Mouse (Mus musculus): ENCODE data around the gene Plppr1. TPM values are rescaled to one million over a fixed set of nuclear protein-coding genes. Genes with fewer than 3 reads are reported as not detected.
"Not testable (repeated sequence)": the region's sequence is repeated elsewhere in the genome, so short reads cannot be mapped to it uniquely, and the experiment has no call there.

Plppr1 gene
- total RNA-seq, 2 experiments from 2014 or later = not detected

DNA sequence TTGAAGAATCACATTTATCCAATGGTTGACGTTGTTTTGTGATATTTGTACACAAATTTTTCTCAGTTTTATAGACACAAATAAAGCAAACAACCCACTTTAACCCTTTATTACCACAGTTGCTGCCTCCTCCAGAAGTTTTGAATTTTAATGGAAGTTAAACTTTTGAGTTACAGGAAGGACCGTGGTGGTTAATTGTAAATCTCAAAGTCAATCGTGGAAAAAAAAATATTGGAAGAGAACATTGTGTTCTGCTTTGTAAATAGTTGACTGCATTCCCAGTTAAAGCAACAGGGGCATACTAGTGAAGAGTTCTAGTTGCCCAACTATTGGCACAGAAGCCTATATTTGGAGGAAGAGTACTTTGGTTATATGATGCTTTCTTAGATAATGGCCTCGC lies 278.9 kb downstream of the Plppr1 start:
- not testable (repeated sequence) for ATAC-seq (replicated peaks; ENCODE audit: low FRiP score, low TSS enrichment, poor library complexity, severe bottlenecking)

DNA sequence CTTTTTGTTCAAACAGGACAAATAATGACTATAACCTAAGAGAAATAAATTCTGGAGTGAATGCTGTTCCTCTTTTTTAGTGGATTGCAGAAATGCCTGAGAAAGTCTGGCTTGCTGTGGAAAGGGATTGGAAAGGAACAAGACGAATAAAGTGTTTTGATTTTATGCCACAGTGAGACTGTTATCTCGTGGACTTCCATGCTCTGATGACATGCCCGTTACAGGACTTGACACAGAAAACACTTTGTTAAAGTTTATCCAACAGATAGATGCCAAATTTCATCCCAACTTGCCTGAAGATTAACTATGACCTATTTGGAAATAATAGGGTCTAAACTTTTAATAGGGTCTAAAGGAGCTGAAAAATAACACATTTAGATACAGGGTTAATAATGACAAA lies 281.0 kb downstream of the Plppr1 start:
- ATAC-seq (replicated peaks; ENCODE audit: low FRiP score, low TSS enrichment, poor library complexity, severe bottlenecking) = not testable (repeated sequence)

DNA sequence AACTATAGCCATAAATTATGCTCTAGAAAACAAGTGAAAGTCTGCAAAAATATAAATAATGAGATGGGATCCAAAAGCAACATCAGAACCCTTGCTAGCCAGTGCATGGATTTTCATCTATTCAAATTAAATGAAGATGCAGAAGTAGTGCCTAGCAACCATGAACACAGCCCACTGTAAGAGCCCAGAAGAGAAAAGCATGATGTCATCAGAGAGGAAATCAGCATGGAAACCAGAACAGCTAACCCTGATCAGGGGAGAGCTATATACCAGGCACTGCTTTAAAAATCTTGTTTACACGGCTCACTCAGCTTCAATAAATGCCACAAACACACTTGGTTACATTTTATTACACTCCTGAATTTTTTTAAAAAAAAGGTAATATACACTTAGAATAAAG lies 288.9 kb downstream of the Plppr1 start:
- ATAC-seq (replicated peaks; ENCODE audit: low FRiP score, low TSS enrichment, poor library complexity, severe bottlenecking) = not testable (repeated sequence)

DNA sequence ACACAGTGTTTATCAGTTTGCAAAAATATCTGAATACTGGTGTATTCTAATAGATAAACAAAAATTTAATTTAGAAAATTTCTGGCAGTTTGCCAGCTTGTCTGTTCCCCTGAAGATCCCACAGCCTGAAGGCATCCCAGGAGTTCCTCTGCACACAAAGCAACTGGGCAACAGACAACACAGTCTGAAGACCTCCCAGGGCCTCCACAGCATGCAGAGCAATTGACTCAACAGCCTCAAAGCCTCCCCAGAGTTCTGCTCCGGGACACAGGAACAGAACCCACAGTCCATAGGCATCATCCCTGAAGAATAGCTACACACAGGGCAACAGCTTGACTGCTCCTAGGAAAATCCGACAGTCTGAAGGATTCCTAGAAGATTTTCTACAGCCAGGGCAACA lies 289.6 kb downstream of the Plppr1 start:
- no peak for ATAC-seq (replicated peaks; ENCODE audit: low FRiP score, low TSS enrichment, poor library complexity, severe bottlenecking)

DNA sequence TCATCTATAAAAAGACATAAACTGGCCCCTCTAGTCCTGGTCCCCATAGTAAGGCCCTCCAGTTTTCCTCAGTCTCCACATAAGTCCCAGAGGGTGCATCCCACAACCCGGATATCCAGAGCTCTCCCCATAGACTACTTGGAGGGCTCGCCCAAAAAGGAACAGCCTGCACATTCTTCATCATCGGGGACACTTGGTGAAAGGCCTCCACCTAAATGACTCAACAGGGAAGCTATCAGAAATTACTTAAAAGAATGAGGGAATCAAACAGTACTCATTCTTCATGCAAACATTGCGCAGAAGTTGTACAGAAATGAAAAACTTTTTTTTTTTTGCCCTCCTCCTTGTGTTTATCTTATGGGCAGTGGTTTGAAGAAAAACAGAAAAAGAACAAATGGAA lies 291.4 kb downstream of the Plppr1 start:
- no peak for ATAC-seq (replicated peaks; ENCODE audit: low FRiP score, low TSS enrichment, poor library complexity, severe bottlenecking)

DNA sequence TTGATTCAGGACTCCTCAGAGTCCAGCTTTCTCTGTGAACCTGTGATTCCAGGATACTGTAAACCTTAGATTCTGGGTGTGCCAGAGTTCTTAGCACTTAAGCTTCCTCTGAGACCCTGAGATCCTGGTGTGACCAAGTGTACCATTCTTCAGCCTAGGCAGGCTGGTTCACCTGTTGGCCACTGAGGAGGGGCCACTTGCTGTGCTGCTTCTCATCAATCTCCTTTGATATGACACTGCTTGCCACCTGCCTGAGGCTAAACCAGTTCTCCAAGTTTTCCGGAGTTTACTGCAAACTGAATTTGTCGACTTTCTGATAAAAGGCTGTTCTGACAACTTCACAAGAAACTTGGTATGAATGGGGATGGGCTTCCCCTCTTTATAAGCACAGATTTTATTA lies 298.0 kb downstream of the Plppr1 start:
- ATAC-seq (replicated peaks; ENCODE audit: low FRiP score, low TSS enrichment, poor library complexity, severe bottlenecking) = no peak

DNA sequence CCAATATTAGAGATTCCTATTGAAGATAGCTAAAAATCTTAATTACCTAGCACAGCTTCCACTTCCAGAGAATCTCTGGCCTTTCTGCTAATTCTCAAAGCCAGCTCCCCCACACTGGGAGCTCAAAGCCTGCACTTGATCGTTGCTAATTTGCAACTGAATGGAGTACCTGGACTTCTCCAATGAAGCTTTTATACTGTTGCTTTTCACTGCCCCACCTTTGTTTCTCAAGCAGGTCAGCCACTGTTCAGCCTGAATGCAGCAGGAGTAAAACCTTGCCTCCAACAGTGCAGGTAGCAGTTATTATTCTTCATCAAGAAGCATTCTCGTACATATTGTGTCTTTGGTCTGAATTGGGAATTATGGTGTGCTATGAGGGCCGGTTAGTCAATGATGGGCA lies 309.0 kb downstream of the Plppr1 start:
- not testable (repeated sequence) for ATAC-seq (replicated peaks; ENCODE audit: low FRiP score, low TSS enrichment, poor library complexity, severe bottlenecking)

DNA sequence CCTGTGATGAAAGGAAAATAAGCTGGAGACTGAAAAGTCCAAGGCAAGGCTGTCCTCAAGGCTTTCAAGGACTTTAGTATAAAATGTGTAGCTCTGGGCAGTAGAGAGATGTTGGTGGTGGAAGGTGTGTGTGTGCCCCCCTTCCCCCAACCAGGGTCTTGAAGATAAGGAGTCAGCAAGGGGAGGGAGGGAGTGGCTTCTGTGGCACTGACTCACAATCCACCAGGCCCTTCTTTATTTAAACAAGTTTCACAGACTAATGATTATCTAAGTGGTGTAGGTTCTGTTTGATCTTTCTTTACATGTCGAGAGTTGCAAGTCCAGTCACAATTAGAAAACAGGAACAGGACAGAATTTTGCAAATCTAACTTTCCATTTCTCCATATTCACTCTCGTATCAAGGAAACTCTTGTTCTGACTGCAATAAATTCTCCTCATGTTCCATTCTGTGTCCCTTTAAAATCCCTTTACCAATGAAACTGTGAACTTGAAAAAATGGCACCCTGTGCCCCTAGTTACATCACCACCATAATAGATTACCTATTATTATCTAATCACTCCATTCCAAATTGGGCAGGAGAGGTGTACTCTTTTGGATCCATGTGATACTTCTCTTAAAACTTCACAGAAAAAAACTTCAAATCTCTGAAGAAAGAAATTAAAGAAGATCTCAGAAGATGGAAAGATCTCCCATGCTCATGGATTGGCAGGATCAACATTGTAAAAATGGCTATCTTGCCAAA lies 324.7 kb downstream of the Plppr1 start:
- ATAC-seq (replicated peaks; ENCODE audit: low FRiP score, low TSS enrichment, poor library complexity, severe bottlenecking) = not testable (repeated sequence)

DNA sequence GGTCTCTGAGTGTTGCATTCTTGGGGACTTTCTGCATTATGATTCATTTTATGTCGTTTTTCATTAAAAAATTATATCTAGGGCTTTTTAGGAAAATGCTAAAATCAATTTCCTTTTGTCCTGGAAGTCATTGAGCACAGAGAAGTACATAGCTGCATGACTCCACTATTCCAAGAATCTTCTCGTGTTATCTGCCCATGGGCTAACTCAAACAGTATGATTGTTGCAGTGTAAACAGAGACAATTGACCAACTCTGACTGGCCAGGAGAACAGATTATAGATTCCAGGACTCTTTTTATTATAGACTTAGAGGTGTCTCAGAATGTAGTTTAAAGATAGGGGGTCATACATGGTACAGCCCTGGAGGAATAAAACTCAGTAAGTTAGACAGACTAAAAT lies 327.8 kb downstream of the Plppr1 start:
- no peak for ATAC-seq (replicated peaks; ENCODE audit: low FRiP score, low TSS enrichment, poor library complexity, severe bottlenecking)
